Mouse (Mus musculus) c-Kit-positive CD71-positive TER-119-positive erythroid progenitor cells, embryonic 14.5 days (primary cell): ENCODE results near the gene Gnptg.
A peak's percentile ranks its signal among the peaks of the same experiment; 100 is the strongest.

ENCODE experiments used
- DNase-seq: peaks from one replicate; pipeline ENCODE4 v3.0.0-alpha.2; 2013; ENCODE audit warnings: low spot score

Gnptg gene

DNA sequence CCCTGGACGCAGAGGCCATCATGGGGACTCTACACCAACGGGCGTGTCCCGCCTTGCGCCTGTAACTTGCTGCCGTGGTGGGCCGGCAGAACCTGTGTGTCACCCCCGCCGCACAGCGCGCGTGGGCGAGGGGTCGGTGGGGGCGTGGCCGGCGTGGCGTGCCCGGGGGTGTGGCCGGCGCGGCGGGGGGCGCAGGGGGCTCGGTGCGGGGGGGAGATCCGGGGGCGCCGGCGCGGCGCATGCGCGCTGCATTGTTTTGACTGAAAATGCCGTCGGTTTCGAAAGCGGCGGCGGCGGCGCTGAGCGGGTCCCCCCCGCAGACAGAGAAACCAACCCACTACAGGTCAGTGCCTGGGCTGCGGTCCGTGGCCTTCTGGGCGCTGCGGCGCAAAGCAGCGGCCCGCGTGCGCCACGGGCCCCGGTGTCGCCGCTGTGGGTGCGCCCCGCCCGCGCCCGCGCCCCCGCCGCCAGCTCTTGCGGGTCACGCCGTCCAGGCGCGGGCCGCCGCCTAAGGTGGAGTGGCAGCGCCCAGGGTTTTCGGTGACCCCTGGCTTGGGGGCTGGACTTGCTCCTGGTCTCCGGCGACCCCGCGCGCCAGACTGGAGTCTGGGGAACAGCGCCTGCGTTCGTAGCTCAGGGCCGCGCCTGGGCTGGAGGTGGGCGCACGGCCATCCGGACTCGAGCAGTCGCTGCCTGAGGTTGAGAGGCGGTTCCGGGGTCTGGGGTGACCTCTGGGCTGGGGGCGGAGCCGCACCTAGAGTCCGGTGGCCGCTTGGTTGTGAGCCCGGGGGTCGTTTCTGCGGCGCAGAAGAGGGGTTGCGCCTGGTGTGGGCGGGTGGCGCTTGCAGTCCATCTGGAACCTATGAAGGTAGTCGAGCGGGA, 51.5 kb downstream of the Gnptg start, which contains the start of gene Unkl:
Gene Unkl, plus strand, starts transcription at position 248 of the 882 bp plus-strand sequence.
- no peak for DNase-seq

DNA sequence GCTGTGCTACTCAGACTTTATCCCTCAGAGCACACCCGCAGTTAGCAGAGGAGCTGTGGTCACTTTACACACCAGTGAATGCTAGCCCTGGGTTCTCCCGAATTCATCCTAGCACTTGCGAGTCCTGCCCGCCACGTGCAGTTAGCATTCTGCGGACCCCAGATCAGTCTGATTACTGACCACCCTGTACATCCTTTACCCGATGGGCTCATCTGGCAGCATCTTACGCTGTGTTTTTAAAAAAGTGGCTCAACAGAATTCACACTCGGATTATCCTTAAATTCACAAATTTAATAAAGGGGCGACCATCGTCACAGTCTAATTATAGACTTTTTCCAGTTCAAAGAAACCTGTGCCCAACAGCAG, 52.2 kb downstream of the Gnptg start:
- no peak for DNase-seq

DNA sequence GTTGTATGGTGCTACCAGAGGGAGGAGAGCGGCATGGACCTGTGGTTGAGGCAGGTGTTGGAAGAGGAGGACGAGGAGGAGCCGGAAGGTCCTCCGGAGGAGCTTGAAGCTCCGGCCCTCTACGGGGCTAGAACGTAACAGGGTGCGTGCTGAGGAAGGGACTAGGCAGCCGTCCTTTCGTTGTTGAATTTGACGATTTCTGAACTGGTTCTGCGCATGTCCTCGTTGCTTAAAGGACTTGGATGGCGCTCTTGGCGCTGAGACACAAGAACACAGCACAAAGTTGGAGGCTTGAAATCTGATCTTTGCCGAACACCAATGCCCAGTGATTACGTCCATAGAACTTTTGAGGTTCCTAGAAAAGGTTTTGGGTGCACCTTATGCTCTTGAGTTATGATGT, 55.0 kb downstream of the Gnptg start:
- no peak for DNase-seq

DNA sequence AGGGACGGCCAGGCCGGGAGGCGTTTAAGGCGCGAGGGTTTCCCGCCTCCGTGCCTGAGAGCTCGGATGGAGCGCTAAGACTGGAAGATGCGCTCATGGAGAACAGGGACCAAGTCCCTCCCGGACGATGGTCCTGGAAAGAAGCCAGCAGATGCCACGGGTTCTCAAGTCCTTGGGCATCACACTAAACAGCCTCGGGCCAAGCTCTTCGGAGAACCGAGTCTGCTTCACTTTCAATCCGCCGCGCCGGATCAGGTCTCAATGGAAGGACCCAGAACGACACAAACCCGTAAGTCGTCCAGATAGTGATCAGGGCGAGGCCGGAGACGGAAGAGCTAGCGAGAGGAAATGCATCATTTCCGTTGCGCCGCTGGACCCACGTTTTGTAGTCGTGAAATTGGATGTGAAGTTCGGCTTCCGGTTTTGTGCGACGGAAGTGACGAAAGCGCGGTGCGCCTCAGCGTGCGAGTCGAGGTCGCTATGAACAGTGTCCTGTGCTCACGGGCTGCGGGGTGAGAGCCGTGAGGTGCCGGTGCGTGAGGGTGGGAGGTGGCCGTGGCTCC, 55.7 kb downstream of the Gnptg start, which contains the start of gene BC003965:
Gene BC003965, plus strand, starts transcription at position 426 of the 563 bp plus-strand sequence.
- peak; percentile 98 for DNase-seq
